Mouse (Mus musculus): ENCODE data around the gene Rab43. TPM values are rescaled to one million over a fixed set of nuclear protein-coding genes. Genes with fewer than 3 reads are reported as not detected.

Gene Rab43
- total and polyA plus RNA-seq, 2 experiments: 71.9 to 106 TPM

DNA sequence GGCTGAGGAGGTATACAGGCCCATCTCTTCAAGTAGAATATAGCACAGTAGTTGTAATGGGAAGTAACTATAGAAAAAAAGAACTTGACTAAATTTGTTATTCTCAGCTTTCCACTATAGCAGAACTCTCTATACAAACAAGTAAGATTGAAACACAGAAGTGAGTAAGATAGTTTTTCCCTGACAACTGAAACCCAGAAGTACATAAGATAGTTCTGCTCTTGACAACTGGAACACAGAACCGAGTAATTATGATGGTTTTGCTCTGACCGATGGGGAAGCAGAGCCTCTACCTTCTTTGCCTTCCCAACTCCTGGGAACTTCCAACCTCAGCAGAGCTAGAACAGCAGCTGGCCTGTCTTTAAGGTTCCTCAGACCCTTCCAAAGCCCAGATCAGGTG is 2.8 kb downstream of the Rab43 start:
- peaks cover 27% of the 10 kb centered on the region for H3K4me1 ChIP-seq (ENCODE audit: control insufficient read depth, insufficient read depth, low read length)
- no peak for TF ChIP-seq CTCF (IDR thresholded peaks at IDR 0.05; ENCODE audit: low read depth, low read length)
- no peak for TF ChIP-seq POLR2A (IDR thresholded peaks at IDR 0.05; ENCODE audit: extremely low read depth, insufficient read depth, low read length)
- peak; percentile 54 for DNase-seq (ENCODE audit: extremely low read depth, low read depth, low spot score)

DNA sequence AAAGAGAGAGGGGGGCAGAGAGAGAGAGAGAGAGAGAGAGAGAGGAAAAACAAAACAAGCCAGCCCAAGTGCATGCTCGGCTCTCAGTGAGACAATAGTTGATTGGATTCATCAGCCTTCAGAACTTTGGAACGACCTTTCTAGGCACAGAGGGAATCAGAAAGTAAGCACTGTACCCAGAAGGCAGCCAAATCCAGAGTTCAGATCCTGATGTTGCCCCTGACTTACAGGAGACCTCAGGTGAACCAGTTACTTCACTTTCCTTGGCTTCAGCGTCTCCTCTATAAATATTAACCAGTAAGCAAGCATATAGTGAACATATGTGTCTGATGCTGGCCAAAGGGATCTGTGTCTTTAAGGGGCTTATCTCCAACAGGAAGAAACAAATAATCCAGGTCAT is 3.4 kb downstream of the Rab43 start:
- Histone ChIP-seq H3K79me2 (ENCODE audit: control insufficient read depth, insufficient read depth, low read length) (peaks cover 31% of the 10 kb centered on the region; the same call in 1 of the 2 replicates), H3K36me3 (ENCODE audit: control insufficient read depth, insufficient read depth, low read length) (peaks cover 7% of the 10 kb centered on the region; the same call in 1 of the 2 replicates), H3K27me3 (ENCODE audit: control insufficient read depth, insufficient read depth, low read length) (no peaks in the 10 kb centered on the region), H3K4me3 (ENCODE audit: insufficient read depth, low read depth, low read length) (peak overlapping the region; percentile 47), H3K4me1 (ENCODE audit: control insufficient read depth, insufficient read depth, low read length) (peaks cover 30% of the 10 kb centered on the region), H3K9ac (ENCODE audit: low read depth, low read length) (peak overlapping the region; percentile 67), H3K27ac (replicated peaks; ENCODE audit: insufficient read depth, low read depth, low read length) (peak overlapping the region; percentile 93)
- 13% methylated on average over 3 of the region's 3 CpGs for WGBS
- TF ChIP-seq CTCF (IDR thresholded peaks at IDR 0.05; ENCODE audit: low read depth, low read length) (no peak), POLR2A (IDR thresholded peaks at IDR 0.05; ENCODE audit: extremely low read depth, insufficient read depth, low read length) (no peak)
- DNase-seq (ENCODE audit: extremely low read depth, low read depth, low spot score): peak; percentile 99

More for the DNA sequence above, 2.8 kb downstream of the Rab43 start:
- no peaks in the 10 kb centered on the region for H3K27me3 ChIP-seq (ENCODE audit: control insufficient read depth, insufficient read depth, low read length)
- peaks cover 27% of the 10 kb centered on the region; the same call in 1 of the 2 replicates for H3K79me2 ChIP-seq (ENCODE audit: control insufficient read depth, insufficient read depth, low read length)
- H3K36me3 ChIP-seq (ENCODE audit: control insufficient read depth, insufficient read depth, low read length): peaks cover 7% of the 10 kb centered on the region; the same call in 1 of the 2 replicates
- 13% methylated on average over 2 of the region's 2 CpGs for WGBS
- peak overlapping the region; percentile 97 for H3K27ac ChIP-seq (replicated peaks; ENCODE audit: insufficient read depth, low read depth, low read length)
- peak overlapping the region; percentile 47 for H3K4me3 ChIP-seq (ENCODE audit: insufficient read depth, low read depth, low read length)
- H3K9ac ChIP-seq (ENCODE audit: low read depth, low read length): peak overlapping the region; percentile 80

DNA sequence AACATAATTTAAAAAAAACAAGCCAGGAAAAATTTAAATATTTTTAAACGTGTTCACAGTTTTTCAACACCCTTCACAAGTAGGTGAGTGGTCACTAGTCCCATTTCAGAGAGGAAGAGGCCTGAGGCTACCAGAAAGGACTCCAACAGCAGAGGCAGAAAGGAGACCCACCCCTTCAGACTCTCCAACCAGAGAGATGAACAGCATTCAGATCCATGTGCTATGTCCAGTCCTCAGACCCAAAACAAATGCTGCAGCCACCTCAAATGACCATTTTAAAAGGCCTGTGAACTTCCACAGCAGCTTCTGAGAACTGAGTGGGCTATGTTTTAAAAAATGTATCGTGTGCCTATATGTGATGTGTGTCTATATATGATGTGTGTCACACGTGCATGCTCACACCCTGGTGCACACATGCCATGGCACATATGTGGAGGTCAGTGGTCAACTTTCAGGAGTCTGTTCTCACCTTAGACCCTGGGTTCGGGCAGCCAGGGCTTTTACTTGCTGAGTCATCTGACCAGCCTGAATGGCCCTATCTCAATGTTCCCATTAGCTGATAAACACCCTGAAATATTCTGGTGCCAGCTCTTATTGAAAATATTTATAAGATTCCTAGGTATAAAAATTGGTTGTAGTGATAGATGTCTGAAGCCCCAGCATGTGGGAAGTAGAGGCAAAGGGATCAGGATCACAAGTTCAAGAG is 4.1 kb downstream of the Rab43 start:
- H3K4me1 ChIP-seq (ENCODE audit: control insufficient read depth, insufficient read depth, low read length): peaks cover 30% of the 10 kb centered on the region
- no peak for DNase-seq (ENCODE audit: extremely low read depth, low read depth, low spot score)
- H3K27me3 ChIP-seq (ENCODE audit: control insufficient read depth, insufficient read depth, low read length): no peaks in the 10 kb centered on the region

DNA sequence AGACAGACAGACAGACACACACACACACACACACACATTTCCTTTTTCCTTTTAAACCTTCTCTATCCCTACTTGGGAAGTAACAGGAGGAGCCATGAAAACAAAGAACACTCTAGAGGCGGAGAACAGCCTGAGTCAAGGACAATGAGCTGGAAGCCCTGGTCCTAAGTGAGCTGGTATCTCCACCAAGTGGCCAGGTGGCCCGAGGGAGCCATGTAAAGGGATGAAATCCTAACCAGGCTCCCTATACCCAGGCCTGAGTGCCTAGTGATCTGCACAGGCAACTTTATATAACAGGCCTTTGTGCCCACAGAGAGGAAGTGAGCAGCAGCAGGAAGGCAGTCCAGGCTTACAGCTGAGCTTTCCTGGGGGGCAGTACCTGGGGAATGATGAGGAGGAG is 5.1 kb downstream of the Rab43 start:
- Histone ChIP-seq H3K27me3 (ENCODE audit: control insufficient read depth, insufficient read depth, low read length) (no peaks in the 10 kb centered on the region), H3K4me1 (ENCODE audit: control insufficient read depth, insufficient read depth, low read length) (peaks cover 31% of the 10 kb centered on the region), H3K27ac (replicated peaks; ENCODE audit: insufficient read depth, low read depth, low read length) (peak overlapping the region; percentile 64), H3K9ac (ENCODE audit: low read depth, low read length) (peak overlapping the region; percentile 43), H3K79me2 (ENCODE audit: control insufficient read depth, insufficient read depth, low read length) (peaks cover 41% of the 10 kb centered on the region; the same call in 1 of the 2 replicates), H3K36me3 (ENCODE audit: control insufficient read depth, insufficient read depth, low read length) (peaks cover 11% of the 10 kb centered on the region; the same call in 1 of the 2 replicates), H3K4me3 (ENCODE audit: insufficient read depth, low read depth, low read length) (no peak overlapping the region)
- no peak for DNase-seq (ENCODE audit: extremely low read depth, low read depth, low spot score)
- WGBS: 7% methylated on average over 2 of the region's 2 CpGs
- TF ChIP-seq CTCF (IDR thresholded peaks at IDR 0.05; ENCODE audit: low read depth, low read length) (peak; percentile 22; the same call in 1 of the 2 replicates), POLR2A (IDR thresholded peaks at IDR 0.05; ENCODE audit: extremely low read depth, insufficient read depth, low read length) (no peak)

More for the DNA sequence above, 4.1 kb downstream of the Rab43 start:
- peaks cover 11% of the 10 kb centered on the region; the same call in 1 of the 2 replicates for H3K36me3 ChIP-seq (ENCODE audit: control insufficient read depth, insufficient read depth, low read length)
- TF ChIP-seq CTCF (IDR thresholded peaks at IDR 0.05; ENCODE audit: low read depth, low read length) (no peak), POLR2A (IDR thresholded peaks at IDR 0.05; ENCODE audit: extremely low read depth, insufficient read depth, low read length) (no peak)
- peaks cover 34% of the 10 kb centered on the region; the same call in 1 of the 2 replicates for H3K79me2 ChIP-seq (ENCODE audit: control insufficient read depth, insufficient read depth, low read length)
- H3K27ac ChIP-seq (replicated peaks; ENCODE audit: insufficient read depth, low read depth, low read length): peak overlapping the region; percentile 93
- H3K4me3 ChIP-seq (ENCODE audit: insufficient read depth, low read depth, low read length): peak overlapping the region; percentile 47
- peak overlapping the region; percentile 67 for H3K9ac ChIP-seq (ENCODE audit: low read depth, low read length)
- 44% methylated on average over 4 of the region's 4 CpGs for WGBS

DNA sequence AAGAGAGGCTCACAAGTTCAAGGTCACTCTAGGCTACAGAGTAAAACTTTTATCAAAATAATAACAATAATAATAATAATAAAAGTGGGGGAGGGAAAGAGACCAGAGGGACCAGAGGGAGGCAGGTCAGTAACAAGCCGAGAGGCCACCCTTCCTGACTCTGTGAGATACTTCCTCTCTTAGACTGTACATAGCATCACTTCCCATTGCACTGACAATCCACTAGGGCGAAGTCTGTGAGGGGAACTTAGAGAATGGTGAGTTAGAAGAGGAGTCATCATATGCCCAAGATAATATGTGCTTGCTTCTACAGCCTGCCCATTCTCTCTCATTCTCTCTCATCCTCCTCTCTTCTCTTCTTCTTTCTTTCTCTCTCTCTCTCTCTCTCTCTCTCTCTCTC is 5.9 kb downstream of the Rab43 start:
- DNase-seq (ENCODE audit: extremely low read depth, low read depth, low spot score): no peak
- TF ChIP-seq CTCF (IDR thresholded peaks at IDR 0.05; ENCODE audit: low read depth, low read length) (no peak), POLR2A (IDR thresholded peaks at IDR 0.05; ENCODE audit: extremely low read depth, insufficient read depth, low read length) (no peak)
- WGBS: 39% methylated on average over 2 of the region's 2 CpGs

More for the DNA sequence above, 5.9 kb downstream of the Rab43 start:
- H3K4me3 ChIP-seq (ENCODE audit: insufficient read depth, low read depth, low read length): no peak overlapping the region
- peaks cover 36% of the 10 kb centered on the region for H3K4me1 ChIP-seq (ENCODE audit: control insufficient read depth, insufficient read depth, low read length)
- peak overlapping the region; percentile 17 for H3K27ac ChIP-seq (replicated peaks; ENCODE audit: insufficient read depth, low read depth, low read length)
- no peaks in the 10 kb centered on the region for H3K27me3 ChIP-seq (ENCODE audit: control insufficient read depth, insufficient read depth, low read length)
- H3K9ac ChIP-seq (ENCODE audit: low read depth, low read length): no peak overlapping the region
- H3K79me2 ChIP-seq (ENCODE audit: control insufficient read depth, insufficient read depth, low read length): peaks cover 46% of the 10 kb centered on the region
- peaks cover 11% of the 10 kb centered on the region; the same call in 1 of the 2 replicates for H3K36me3 ChIP-seq (ENCODE audit: control insufficient read depth, insufficient read depth, low read length)

Data from liver, adult 2 months (tissue).